Mouse (Mus musculus) bone marrow, adult 2 months (tissue): ENCODE data around the gene Gm7978.
"Not testable (repeated sequence)": the region's sequence is repeated elsewhere in the genome, so short reads cannot be mapped to it uniquely, and the experiment has no call there.

Source experiments
- CTCF ChIP-seq: fragments of 200-500 bp; IDR thresholded peaks from 2 replicates; pipeline ENCODE4 v1.5.1; 2011; ENCODE audit warnings: low read length, control low read depth; ENCODE audit not compliant: control insufficient read depth, insufficient read depth
- POLR2A ChIP-seq: fragments of 200-500 bp; IDR thresholded peaks from 2 replicates; pipeline ENCODE4 v1.6.1; 2011; ENCODE audit warnings: low read depth, mild to moderate bottlenecking, control low read depth, low read length, borderline replicate concordance; ENCODE audit not compliant: control insufficient read depth

- TF ChIP-seq CTCF, POLR2A: not testable (repeated sequence)
These were observed 39.7 kb upstream of the Gm7978 start, which contains the start of gene E330014E10Rik for GRCm38 (mm10) chr5:95775690-95776089.
